Mouse (Mus musculus) brain, adult 2 months (tissue): ENCODE measurements at regions not wholly inside any gene's neighbourhood (a gene's known extent, or its start where the extent isn't known, plus 50 kb on each side); places are given as distances from the start of the nearest gene placed in this dataset.

Source experiments
- DNase-seq: peaks from one replicate; pipeline ENCODE4 v3.0.0; 2011; ENCODE audit warnings: low read depth, low spot score

GRCm38 (mm10) chr1:114835926-114836325 lies 848.6 kb upstream of the Cntnap5a start:
- DNase-seq = peak; percentile 1

GRCm38 (mm10) chr1:114849671-114850070 lies 834.9 kb upstream of the Cntnap5a start:
- no peak for DNase-seq

DNA sequence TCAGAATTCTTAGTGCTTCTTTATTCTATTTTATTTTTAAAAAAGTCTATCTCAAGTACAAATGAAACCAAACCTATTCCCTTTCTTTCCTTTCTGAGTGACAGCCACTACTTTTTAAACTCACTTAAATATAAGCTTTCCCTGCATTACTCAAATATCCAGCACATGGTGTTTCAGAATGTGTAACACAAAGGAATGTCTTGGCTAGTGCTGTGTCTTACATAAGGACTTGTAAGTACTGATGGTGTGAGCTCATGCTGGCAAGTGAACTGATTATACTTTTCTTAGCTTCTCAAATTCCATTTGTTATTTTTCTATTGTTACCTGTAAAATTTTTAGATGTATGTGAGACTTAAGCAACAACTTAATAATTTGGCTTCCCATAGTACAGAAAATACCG lies 823.6 kb upstream of the Cntnap5a start:
- peak; percentile 64 for DNase-seq

DNA sequence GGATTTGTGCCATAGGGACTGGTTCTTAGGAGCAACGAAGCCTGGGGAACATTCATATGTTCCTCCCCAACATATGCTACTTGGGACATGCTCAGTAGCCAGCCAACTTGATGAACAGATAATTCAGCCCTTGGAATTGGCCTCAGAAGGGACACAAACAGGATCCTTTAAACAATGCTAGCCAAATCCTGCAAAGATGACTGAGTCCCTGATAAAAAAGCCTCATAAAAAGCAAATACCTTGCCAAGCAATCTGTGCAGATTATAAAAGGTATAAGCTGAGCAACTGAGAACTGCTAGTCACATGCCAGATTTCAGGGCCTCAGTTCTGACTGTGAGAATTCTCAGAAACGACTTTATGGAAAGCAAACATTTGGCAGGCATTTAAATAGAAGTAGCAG lies 821.6 kb upstream of the Cntnap5a start:
- DNase-seq = peak; percentile 90

DNA sequence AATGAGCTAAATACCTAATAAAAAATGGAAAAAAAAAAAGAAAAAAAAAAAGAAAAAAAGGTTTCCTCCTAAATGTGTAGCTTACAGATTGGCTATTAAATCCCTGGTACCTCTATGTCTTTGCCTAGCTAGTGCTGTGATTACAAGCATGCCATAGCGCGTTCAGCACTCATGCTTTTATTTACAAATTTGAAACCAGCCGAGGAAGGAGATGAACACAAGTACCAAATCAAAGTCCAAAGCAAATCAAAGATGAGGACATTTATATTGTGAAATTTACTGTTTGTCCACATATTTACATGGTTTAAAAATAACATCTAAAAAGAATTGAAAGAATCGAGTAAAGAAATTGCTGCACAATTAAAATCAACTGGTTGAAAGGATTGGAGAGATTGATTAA lies 808.8 kb upstream of the Cntnap5a start:
- no peak for DNase-seq
